Mouse (Mus musculus) frontal cortex, postnatal 25 days (tissue): Measurements from ENCODE around the gene Arnt.
"Not testable (repeated sequence)": the region's sequence is repeated elsewhere in the genome, so short reads cannot be mapped to it uniquely, and the experiment has no call there.

Source experiments
- DNase-seq, 2 experiments: peaks; one replicate each; pipeline ENCODE4 v3.0.0; 2022; ENCODE audit warnings: low spot score in 2 of 2

The Arnt gene

DNA sequence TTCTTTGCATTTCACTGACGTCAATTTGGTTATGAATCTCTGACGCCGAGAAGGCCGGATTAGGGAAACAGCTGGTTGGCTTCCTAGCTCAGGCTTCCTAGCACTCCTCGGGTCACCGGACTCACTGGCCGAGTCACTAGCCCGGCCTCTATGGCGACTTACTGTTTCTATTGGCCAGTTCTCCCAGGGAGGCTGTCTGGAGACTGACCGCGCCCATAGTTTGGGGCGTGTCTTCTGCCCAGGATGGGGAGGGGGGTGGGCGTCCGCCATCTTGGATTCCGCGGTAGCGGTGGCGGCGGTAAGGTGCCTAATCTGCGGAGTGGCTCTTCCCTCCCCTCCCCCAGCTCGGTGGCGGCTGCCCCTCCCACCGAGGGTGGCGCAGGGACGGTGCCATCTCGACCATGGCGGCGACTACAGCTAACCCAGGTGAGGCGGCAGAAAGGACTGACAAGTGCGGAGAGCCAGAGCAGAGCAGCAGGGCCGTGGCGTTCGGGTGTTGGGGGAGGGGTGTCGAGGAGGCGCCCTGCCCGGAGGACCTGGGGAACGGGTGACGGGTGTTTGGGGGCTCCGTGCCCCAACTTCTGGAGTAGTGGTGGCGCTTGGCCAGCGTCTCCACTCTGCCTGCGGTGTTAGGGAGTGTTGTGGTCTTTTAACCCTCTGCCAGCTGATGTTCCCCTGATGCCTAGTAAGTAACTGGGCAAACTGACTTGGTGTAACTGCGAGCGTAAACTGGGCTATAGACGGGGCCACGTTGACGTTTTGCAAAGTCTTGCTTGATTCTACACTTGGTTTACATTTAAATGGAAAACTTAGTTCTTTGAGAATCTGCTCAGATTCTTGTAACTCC lies at the start of gene Arnt:
TSS of gene Arnt (plus strand) at position 253 of the 847 bp plus-strand sequence.
- DNase-seq: peak; percentile 64 to 79

DNA sequence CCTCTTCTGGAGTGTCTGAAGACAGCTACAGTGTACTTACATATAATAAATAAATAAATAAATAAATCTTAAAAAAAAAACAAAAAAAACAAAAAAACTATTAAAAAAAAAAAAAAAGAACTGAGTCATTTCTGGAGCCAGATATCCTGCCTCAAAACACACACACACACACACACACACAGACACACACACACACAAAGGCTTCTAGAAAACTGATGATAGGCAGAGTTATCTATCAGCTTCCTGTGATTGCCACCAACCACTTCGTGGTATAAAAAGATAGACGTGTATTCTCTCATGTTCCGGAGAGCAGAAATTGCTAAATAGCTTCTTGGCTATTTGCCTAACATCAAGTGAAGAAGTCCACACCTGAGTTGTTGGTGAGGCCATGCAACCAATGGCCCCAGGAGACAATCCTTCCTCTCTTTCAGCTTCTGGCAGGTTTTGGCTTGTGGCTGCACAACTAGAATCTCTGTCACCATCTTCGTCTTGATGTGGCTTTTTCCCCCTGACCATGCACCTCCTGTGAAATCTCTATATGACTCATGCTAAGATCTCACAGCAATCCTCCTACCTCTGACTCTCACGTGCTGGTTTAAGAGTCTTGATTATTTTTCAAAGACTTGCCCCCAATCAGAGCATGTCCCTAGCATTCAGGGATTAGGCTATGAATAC lies 48.6 kb upstream of the Arnt start:
- DNase-seq: no peak

DNA sequence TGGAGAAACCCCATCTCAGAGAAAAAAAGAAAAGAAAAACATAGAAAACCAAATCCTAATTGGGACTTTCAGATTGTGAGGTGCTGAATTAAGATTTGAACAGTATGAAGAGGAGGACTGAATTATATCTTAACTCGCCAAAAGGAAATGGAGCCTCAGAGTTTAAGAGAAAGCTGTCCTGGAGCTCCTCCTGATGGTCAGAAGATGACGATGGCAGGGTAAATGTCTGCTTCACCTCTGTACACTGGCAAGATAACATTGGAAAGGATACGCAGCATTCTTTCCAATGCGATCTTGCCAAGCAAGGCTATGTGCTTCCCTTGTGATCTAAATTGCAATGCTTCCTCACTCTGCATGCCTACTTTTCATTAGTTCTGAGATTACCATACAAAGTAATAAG lies 39.8 kb upstream of the Arnt start:
- DNase-seq: no peak

DNA sequence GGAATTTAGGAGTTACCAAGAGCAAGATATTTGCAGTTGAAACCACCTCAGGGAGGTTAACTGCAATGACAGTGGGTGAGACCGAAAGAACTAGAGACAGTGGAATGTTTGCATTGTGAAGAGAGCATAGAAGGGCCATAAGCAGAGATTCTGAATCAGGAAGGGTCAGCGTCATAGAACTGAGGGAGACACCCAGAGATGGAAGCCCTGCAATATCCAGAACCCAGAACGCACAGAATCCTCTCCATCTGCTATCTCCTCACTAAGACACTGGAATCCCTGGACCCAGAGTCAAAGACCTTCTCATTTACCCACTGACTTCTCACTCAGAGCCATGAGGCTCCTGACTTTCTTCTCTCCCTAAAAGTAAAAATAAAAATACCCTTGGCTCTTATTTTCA lies 31.4 kb upstream of the Arnt start, which contains the start of gene 4930558C23Rik:
TSS of gene 4930558C23Rik (minus strand) at position 101 of the 400 bp plus-strand sequence.
- no peak for DNase-seq

DNA sequence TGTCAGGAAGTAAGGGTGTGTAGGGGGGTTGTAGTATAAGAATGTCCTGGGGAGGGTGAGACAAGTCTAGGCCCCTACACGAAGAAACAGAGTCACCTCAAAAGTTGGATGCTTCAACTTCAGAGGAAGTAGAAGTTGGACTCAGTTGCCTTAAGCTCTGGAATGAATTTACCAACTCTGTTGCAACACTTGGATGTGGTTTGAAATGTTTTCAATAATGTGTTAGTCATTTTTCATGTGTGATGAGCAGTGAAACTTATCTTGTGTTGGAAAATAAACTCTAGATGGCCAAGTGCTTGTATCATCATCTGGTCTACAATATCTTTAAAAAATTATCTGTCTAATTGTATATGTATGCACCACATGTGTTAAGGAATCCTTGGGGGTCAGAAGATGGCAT lies 26.5 kb upstream of the Arnt start:
- DNase-seq: no peak

DNA sequence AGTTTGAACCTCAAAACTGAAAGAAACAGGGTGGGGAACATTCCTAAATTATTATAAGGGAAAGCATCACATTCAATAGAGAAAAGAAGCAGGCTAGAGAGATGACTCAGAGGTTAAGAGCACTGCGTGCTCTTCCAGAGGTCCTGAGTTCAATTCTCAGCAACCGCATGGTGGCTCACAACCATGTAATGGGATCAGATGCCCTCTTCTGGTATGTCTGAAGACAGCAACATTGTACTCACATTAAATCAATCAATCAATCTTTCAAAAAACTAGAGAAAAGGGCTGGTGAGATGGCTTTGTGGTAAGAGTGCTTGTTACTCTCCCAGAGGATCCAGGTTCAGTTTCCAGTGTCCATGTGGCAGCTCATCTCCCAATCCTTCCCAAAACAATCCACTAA lies 25.3 kb upstream of the Arnt start:
- no peak for DNase-seq

DNA sequence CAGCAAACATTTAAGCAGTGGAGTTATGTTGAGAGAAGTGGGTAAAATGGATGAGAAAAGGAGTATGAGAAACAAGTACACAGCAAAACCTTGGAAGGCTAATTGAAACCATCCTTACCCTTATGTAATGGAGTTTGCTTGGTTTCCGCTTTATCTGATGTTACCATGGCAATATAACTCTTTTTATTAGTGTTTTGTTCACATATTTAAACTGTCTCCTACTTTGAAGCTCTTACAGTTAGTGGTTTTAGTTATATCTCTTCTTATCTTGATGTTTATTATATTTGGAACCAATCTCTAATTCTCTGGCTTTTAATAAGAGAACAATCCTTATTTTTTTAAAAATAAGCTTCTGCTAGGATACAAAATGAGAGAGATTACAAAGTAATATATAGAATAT lies 21.9 kb upstream of the Arnt start:
- DNase-seq: no peak

DNA sequence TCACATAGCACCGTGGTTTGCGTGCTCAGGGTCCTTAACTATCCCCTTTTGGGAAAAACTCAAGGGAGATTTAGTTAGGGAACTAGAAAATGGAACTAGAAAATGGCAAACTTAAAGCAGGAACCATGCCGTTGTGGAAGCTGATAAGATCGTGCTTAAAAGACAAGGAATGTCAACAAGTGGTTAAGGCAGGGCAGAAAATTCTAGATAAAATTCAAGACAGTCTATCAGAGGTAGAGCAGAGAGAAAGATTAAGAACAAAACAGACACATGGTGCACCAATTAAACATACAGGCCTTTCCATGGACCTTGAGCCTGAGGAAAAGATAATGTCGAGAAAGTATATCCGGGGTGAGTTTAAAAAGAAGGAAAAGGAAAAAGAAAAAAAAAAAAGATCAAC lies 16.3 kb upstream of the Arnt start:
- no peak for DNase-seq

DNA sequence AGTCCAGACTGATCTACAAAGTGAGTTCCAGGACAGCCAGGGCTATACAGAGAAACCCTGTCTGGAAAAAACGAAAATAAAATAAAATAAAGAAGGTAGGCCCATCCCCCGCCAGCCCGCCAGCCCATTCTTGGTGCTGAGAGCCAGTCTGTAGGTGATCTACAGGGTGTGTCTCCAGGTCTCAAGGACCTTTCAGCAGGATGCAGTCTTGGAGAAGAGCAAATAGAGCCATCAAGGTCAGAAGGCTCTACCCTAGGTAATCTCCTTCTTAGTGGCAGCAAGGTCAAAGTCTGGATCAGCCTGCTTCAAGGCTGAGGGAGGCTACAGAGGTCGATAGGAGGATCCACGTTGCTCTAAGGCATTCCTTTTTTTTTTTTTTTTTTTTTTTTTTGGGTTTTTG lies 7.7 kb upstream of the Arnt start:
- not testable (repeated sequence) for DNase-seq

DNA sequence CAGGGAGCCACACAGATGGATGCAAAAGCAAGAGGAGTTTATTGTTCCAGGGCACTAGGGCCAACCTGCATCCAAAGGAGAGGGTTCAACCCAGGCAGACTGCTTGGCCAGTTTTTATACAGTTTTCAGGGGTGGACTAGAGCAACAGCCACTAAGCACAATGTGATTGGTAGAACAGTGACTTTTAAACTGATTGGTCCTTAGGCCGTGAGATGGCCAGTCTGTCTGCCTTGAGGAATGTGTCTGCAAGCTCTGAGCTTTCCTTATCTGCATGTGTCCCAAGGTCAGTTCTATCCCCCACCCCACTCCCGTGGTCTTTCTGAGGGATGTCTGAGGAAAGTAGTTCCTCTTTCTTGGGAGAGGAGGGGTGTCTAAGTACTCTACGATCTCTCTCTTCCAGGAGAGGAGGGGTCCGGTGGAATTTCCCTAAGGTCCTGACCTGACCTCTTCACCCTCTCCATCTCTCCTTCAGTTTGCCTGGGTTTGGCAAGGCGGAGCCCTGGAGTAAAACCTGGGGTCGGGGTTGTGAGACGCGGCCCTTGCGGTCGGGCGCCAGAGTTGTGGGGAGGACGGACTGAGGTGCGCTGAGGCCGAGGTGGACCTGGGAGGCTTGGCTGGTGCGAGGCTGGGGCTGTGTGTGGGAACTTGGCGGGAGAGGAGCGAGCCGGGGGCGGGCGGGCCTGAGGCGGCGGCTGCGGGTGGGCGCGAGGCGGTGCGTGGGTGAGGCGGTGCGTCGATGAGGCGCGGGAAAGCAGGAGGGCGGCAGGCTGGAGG lies 6.9 kb upstream of the Arnt start:
- not testable (repeated sequence) for DNase-seq

DNA sequence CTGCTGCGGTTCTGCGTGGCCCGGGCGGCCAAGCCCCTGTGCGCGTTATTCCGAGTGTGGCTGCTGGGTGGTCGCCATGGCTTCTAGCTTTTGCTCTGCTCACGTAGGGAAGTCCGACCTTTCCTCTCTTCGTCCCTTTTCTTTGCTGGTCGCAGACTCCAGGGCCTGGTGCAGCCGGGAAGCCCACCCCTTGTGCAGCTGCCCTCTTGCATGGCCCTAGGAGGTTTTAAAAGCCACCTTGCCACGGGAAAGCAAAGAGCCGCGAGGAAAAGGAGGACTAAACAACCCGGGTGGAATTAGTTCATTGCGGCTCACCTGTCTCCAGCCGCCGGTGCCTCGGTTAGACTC lies 6.3 kb upstream of the Arnt start:
- not testable (repeated sequence) for DNase-seq

DNA sequence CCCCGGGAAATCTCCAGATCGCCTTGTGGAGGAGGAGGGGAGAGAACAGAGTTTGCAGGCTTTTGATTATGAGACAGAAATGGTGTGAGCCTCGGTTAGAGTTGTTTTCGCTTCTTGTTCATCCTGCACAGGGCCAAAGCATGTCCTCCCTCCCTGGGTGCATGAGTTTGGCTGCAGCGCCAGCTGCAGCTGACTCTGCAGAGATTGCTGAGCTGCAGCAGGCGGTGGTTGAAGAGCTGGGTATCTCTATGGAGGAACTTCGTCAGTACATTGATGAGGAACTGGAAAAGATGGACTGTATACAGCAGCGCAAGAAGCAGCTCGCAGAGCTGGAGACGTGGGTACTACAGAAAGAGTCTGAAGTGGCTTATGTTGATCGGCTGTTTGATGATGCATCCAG lies 5.8 kb upstream of the Arnt start:
- not testable (repeated sequence) for DNase-seq

DNA sequence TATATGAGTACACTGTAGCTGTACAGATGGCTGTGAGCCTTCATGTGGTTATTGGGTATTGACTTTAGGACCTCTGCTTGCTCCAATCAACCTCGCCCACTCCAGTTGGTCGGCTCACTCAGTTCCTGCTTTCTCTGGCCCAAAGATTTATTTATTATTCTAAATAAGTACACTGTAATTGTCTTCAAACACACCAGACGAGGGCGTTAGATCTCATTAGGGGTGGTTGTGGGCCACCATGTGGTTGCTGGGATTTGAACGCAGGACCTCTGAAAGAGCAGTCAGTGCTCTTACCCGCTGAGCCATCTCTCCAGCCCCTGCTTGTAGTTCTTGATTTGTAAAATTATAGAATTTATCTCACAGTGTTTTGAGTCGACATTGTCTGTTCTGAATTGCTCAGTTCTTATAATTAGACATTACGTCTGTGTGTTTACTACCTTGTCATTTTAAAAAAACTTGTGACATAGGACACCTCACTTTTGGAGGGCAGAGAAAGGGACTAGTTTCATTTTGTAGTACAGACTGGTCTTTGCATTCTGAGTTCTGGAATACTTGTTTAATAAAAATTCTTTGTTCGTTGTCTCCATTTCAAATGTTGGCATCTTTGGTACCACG lies 780 bp upstream of the Arnt start:
- DNase-seq: no peak

DNA sequence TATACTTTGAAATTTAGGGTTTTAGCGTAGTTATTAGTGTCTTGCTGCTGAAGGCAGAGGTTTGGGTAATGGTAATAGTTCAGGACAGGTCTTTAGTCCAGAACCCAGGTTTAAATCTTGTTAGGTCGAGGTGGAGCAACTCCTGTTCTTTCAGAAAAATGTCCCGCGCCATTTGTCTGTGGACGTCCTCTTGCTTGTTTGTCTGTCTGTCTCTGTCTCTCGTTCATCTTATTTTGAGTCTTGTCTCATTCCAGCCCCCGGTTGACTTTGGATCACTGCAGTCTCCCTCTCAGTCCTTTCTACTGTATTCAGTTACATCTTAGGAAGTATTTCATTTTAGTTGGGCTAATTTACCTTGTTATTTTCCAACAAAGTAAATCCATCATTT lies 789 bp downstream of the Arnt start:
- DNase-seq: no peak

DNA sequence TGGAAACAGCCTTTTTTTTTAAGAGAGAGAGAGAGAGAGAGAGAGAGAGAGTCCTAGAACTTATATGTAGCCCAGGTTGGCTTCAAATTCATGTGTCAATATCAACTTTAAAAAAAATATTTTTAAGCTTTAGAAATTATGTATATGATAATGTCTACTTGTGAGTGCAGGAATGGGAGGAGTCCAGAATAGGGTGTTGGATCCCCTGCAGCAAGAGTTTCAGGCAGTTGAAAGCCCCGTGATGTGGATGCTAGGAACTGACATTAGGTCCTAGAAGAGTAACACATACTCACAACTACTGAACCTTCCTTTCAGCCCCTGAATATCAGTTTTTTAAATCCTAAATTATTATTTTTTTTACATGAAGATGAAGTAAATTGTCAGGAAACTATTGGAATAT lies 1.4 kb downstream of the Arnt start:
- DNase-seq: no peak

DNA sequence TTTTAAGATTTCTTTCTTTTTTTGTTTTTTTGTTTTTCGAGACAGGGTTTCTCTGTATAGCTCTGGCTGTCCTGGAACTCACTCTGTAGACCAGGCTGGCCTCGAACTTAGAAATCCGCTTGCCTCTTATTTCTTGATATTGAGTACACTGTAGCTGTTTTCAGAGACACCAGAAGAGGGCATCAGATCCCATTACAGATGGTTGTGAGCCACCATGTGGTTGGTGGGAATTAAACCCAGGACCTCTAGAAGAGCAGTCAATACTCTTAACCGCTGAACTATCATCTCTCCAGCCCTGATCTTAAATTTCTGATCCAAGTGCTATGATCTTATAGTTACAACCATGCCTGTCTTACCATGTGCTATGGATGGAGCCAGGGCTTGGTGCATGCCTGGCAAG lies 4.4 kb downstream of the Arnt start:
- not testable (repeated sequence) for DNase-seq

DNA sequence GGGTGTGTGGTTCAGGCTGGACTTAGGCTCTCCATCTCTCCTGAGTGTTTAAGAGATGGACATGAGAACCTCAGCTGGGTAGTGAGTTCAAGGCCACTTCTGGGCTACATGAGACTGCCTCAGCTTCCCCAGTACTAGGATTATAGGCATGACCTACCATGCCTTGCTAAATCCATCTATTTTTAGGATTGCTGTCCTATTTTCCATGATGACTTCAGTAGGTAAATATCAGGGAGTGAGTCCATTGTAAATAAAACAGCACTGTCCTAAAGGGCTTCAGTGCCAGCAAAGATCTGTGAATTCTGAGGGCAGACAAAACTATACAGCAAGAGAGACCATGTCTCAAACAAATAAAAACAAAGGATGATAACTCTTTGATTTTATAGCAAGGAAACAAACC lies 5.5 kb downstream of the Arnt start:
- no peak for DNase-seq

DNA sequence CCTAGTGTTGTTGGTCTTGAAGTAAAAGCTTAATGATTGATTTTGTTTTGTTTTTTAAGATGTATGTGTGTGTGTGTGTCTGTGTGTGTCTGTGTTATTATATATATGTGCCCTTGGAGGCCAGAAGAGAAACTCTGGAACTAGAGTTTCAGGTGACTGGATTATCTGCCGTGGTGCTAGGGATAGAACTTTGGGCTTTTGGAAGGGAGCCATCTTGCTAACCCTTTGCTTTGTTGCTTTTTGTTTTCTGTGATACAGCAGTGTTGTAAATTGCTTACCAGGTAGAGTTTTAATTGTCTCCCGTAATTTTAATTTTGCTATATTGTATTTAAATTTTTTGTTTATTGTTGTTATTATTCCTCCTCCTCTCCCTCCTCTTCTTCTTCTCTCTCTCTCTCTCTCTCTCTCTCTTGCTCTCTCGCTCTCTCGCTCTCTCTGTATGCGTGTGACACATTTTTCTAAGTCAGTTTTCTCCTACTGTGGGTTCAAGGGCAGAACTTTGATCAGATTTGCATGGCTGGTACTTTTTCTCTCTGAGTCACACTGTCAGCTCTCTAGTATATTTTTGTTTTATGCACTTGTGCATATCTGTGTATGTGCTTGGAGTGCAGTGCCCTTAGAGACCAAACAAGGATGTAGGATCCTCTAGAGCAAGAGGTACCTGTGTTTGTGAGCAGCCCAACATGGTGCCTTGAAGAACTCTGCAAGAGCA lies 8.4 kb downstream of the Arnt start:
- DNase-seq: no peak

DNA sequence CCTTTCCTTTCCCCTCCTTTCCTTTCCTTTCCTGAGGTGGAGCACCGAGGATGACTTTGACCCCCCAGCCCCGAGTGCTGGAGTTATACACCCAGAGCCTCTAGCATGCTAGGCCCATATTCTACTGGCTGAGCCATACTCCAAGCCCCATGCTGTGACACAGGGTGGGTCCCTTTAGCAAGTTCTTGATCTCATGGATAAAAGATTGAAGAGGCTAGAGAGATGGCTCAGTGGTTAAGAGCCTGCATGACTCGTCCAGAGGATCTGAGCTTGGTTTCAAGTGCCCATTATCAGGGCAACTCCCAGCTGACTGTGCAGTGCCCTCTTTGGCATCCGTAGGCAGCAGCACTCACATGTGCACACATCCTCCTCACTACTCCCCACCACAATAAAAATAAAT lies 11.1 kb downstream of the Arnt start:
- DNase-seq: no peak

DNA sequence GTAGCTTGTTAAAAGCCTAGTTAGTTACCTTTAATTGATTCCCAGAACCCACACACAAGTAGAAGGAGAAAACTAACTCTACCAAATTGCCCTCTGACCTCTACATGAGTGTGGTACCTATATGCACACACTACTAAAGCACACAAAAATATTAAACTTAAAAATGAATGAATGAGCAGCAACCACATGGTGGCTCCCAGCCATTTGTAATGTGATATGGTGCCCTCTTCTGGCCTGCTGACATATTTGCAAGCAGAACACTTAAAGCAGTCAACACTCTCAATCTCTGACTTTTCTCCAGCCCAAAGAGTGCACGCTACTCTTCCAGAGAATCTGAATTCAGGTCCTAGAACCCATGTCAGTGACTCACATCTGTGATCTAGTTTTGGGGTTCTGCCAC lies 16.2 kb downstream of the Arnt start:
- DNase-seq: no peak

DNA sequence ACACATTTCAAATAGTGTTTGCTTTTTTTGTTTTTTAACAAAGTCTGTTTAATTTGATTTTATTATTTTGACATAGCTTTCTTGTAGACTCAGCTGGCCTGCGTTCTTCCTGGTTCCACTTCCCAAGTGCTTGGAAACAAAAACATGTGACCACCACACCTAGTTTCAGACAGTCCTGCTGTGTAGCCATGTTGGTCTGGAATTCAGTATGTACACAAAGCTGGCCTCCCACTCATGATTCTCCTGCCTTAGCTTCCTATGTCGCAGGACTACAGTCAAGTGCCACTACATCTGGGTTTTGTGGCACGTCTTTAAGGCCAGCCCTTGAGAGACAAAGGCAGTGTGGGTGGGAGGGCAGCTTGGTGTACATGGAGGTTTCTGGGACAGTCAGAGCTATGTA lies 16.7 kb downstream of the Arnt start:
- DNase-seq: no peak

DNA sequence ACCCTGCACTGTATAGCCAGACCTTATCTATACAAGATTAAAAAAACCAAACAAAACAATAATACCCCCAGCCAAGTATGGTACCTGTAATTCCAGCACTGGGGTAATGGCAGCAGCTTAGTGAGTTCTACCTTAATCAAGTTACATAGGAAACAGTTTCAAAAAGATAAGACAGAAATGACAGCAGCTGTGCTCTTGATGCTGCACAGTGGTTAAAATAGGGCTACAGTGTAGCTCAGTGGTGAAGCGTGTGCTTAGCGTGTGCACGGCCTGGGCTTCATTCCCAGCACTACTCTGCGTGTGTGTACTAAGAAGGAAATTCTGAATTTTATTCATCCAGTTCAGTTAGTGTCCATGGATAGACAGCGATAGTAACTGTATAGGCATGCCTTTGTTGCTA lies 22.2 kb downstream of the Arnt start:
- no peak for DNase-seq
